Comparison of ENCODE assay signal across 10 mouse cellular contexts in the genomic region with DNA sequence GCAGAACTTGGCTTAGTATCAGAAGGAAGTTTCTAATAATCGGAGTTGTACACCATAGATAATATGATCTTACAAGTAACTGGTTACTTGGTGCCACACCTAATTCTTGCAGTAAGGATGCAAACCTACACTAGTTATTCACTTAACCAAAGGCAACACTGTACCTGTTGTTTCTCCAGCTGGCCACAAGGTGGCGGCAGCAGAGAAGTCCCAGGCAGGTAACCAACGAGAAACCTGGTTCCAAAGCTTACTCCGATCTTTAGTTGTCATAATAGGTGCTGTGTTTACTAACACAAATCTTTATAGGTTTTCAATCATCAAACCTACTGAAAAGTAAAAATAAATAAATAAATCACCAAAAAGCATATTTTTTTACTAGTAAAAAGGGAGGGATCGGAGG. TPM values are rescaled to one million over a fixed set of nuclear protein-coding genes. Genes with fewer than 3 reads are reported as not detected.
DNase-seq lines count a peak whose midpoint lies in the region; ATAC-seq and TF ChIP-seq lines count a peak whose summit lies in the region.
"Had no signal": no experiment of that assay in that cellular context is flagged by ENCODE, and none has a peak within 500 bp of the region (broad histone marks: within the 10 kb centered on the region; RNA-seq: fewer than 3 reads in every experiment).

No protein-coding gene starts in this region.

- in situ Hi-C loops in Patski (cut with MboI; ENCODE audit: low pct_unique_long_range_greater_than_20kb) = loop anchor here (5.0 to 10.0 kb wide), 2 partner anchors 112 to 149 kb away; no protein-coding TSS in a partner anchor

- DNase-seq in liver (peak; percentile 68), Patski (ENCODE audit: low read depth, low spot score) (no peak)
- peak; percentile 78 for DNase-seq in cerebellum, postnatal 10 days
- peak; percentile 69 to 76 for DNase-seq in heart, postnatal 10 days
- DNase-seq in left cerebral cortex, postnatal 36 days (ENCODE audit: low spot score in 2 of 2) = peak; percentile 30 to 35
- DNase-seq in retina, embryonic 14.5 days (ENCODE audit: low spot score) = peak; percentile 71
- peak; percentile 11 for DNase-seq in yolk sac, embryonic 10.5 days (ENCODE audit: low spot score)

- CTCF ChIA-PET in Patski (lab: Charles Lee) = interaction anchor here (0.7 to 3.4 kb wide), 18 partner anchors 13 to 197 kb away, joined by 3 to 9 read pairs (median 4); no protein-coding TSS in a partner anchor

- H3K36me3 ChIP-seq in liver, embryonic 12.5 days = no peaks in the 10 kb centered on the region
- H3K36me3 ChIP-seq: midbrain, embryonic 12.5 days had no signal

- H3K27ac ChIP-seq in liver, embryonic 12.5 days = no peak overlapping the region
- H3K27ac ChIP-seq: midbrain, embryonic 12.5 days had no signal

- no peak overlapping the region for H3K9ac ChIP-seq in liver, embryonic 12.5 days
- H3K9ac ChIP-seq: midbrain, embryonic 12.5 days had no signal

- H3K4me2 ChIP-seq in liver, embryonic 12.5 days = no peak overlapping the region
- H3K4me2 ChIP-seq: midbrain, embryonic 12.5 days had no signal

- intact Hi-C loops in heart, postnatal 10 days (cut with DNase I) = loop anchor here (2.0 to 5.0 kb wide), 5 partner anchors 26 to 159 kb away; no protein-coding TSS in a partner anchor
- intact Hi-C loops in left cerebral cortex, postnatal 36 days (cut with DNase I) = loop anchor here (5.0 kb wide), 1 partner anchor 154 kb away; no protein-coding TSS in a partner anchor

- peak; percentile 87 for TF ChIP-seq CTCF in Patski (IDR thresholded peaks at IDR 0.05)

- peaks cover 12% of the 10 kb centered on the region; the same call in 1 of the 2 replicates for H3K27me3 ChIP-seq in liver, embryonic 12.5 days (replicated peaks)
- no peaks in the 10 kb centered on the region for H3K27me3 ChIP-seq in Patski
- H3K27me3 ChIP-seq: midbrain, embryonic 12.5 days had no signal

- no peaks in the 10 kb centered on the region for H3K9me3 ChIP-seq in liver, embryonic 12.5 days (replicated peaks)
- H3K9me3 ChIP-seq: midbrain, embryonic 12.5 days had no signal

- no peak for ATAC-seq in liver, embryonic 12.5 days
- no peak for ATAC-seq in Patski

- 27% methylated on average over 5 of the region's 5 CpGs for WGBS in liver, embryonic 12.5 days (ENCODE audit: insufficient replicate concordance)

- POLR2A ChIA-PET in Patski (lab: Charles Lee) = no interaction called here

- H3K4me3 ChIP-seq in liver, embryonic 12.5 days = no peak overlapping the region
- H3K4me3 ChIP-seq: erythroblast, embryonic 14.5 days; midbrain, embryonic 12.5 days had no signal

- 0 out of 2 replicates have a peak, but pooled peaks cover 4% of the 10 kb centered on the region for H3K4me1 ChIP-seq in liver, embryonic 12.5 days

RNA-seq across cellular contexts. Expression of a gene that starts 24.3 kb away (rescaled TPM):
- polyA plus RNA-seq in liver, embryonic 12.5 days (2016; fragmentation: Nextera tagmentation; extraction: Ambion mirVana) = 29.5 and 30.6 TPM in 2 replicates
- 85.9 TPM for polyA plus RNA-seq in Patski (2021)
- 100 to 1,000 TPM; 105 to 108 TPM for total RNA-seq in heart, postnatal 10 days (2021)
- 10 to 100 TPM; 37.1 to 47.9 TPM for total RNA-seq in left cerebral cortex, postnatal 36 days (2021)

RNA-seq across cellular contexts. Expression of a gene that starts 35.8 kb away (rescaled TPM):
- 12.2 and 13.4 TPM in 2 replicates for polyA plus RNA-seq in liver, embryonic 12.5 days (2016; fragmentation: Nextera tagmentation; extraction: Ambion mirVana)
- polyA plus RNA-seq in Patski (2021) = 0.45 TPM
- 1 to 10 TPM; 6.4 to 7.4 TPM for total RNA-seq in heart, postnatal 10 days (2021)
- total RNA-seq in left cerebral cortex, postnatal 36 days (2021) = under 1 TPM; 0.49 to 0.84 TPM

Comparison
In these comparisons a context has a peak if more than half of its experiments do, and no peak if none do; other contexts are left out.
1. RNA of a gene that starts 35.8 kb away (total RNA-seq): 6.4 to 7.4 TPM in heart, postnatal 10 days; 0.49 to 0.84 TPM in left cerebral cortex, postnatal 36 days; every median in the first group is over 4 times any median in the second.